Mouse (Mus musculus): ENCODE measurements around the gene Gm12789. TPM values are rescaled to one million over a fixed set of nuclear protein-coding genes. Genes with fewer than 3 reads are reported as not detected.
"Not testable (repeated sequence)": the region's sequence is repeated elsewhere in the genome, so short reads cannot be mapped to it uniquely, and the experiment has no call there.

The Gm12789 gene
- not detected in 2 replicates for polyA plus RNA-seq (2015; fragmentation: Nextera tagmentation; extraction: Ambion mirVana)

DNA sequence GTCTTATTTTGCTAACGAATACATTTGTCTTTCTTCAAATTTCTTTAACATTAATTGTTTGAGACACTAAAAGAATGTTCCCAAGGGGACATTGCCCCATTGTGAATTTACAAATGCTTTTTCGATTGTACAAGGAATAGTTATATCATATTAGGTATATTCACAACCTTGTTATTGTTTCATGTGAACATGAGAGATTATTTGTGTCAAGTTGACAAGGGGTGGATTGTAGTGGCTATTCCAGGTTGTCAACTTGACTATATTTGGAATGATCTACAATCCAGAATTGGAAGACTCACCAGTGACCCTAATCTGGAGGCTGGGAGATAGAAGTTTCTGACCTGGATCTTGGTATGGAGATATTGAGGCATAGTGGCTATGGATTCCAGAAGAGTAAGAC lies at the start of gene Gm12789:
Gene Gm12789, plus strand, starts transcription at position 301 of the 400 bp plus-strand sequence.
- H3K36me3 ChIP-seq; H3K27me3 ChIP-seq; H3K9ac ChIP-seq; H3K9me3 ChIP-seq; H3K4me1 ChIP-seq (replicated peaks); ATAC-seq (ENCODE audit: low read depth); H3K4me2 ChIP-seq; H3K27ac ChIP-seq (replicated peaks); H3K4me3 ChIP-seq: not testable (repeated sequence)
- 89% methylated on average over 2 of the region's 2 CpGs for WGBS

DNA sequence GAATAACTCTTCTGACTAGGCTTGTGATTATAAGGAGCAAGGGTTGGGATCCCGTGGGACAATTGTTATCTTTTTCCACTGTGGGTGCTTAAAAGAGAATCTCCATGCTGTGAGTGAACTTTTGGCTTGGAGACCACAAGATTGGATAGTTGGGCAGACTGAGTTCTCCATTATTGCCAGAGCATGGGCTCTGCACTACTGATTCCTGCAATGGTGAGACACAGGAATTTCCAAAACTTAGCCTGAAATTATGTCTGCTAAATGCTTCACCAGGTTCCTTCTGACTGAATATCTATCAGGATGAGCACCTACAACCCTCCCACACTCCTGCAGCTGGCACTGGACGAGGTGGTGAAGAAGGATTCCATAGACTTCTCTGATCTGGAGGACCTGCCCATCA lies 46.3 kb upstream of the Gm12789 start, which contains the start of gene Gm12794:
Gene Gm12794, plus strand, starts transcription at position 301 of the 400 bp plus-strand sequence.
- H3K4me2 ChIP-seq; H3K9me3 ChIP-seq; H3K36me3 ChIP-seq; H3K9ac ChIP-seq; H3K27me3 ChIP-seq; H3K4me1 ChIP-seq (replicated peaks); ATAC-seq (ENCODE audit: low read depth); H3K27ac ChIP-seq (replicated peaks); H3K4me3 ChIP-seq: not testable (repeated sequence)
- WGBS: 88% methylated on average over 2 of the region's 2 CpGs

DNA sequence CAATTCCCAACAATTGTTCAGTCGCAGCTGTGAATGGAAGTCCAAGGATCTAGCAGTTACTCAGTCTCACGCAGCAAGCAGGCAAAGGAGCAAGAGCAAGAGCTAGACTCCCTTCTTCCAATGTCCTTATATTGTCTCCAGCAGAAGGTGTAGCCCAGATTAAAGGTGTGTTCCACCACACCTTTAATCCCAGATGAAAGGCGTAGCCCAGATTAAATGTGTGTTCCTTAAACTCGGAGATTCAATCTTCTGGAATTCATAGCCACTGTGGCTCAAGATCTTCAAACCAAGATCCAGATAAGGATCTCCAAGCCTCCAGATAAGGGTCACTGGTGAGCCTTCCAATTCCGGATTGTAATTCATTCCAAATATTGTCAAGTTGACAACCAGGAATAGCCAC lies 5.5 kb upstream of the Gm12789 start, which contains the start of gene Gm12790:
Gene Gm12790, minus strand, starts transcription at position 101 of the 400 bp plus-strand sequence.
- 86% methylated on average over 1 of the region's 5 CpGs for WGBS
- H3K4me3 ChIP-seq; H3K4me1 ChIP-seq (replicated peaks); H3K4me2 ChIP-seq; ATAC-seq (ENCODE audit: low read depth); H3K36me3 ChIP-seq; H3K27me3 ChIP-seq; H3K27ac ChIP-seq (replicated peaks); H3K9me3 ChIP-seq; H3K9ac ChIP-seq: not testable (repeated sequence)

DNA sequence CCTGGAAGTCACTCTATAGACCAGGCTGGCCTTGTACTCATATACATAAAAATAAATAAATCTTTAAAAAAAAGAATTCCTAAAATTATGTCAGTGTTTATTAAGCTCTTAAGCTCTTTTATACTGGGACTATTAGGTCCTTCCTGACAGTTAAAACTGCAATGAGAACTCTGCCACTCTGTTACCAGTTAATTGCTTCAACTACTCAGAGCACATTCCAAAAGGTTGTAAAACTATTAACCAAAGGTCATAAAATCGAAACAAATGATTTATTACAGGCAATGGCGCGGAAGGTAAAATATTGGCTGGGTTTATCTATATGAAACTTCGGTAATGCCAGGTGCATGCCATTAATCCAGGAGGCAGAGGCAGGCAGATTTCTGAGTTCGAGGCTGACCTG lies 748 bp upstream of the Gm12789 start:
- H3K9me3 ChIP-seq: no peaks in the 10 kb centered on the region
- H3K4me3 ChIP-seq: no peak overlapping the region
- H3K4me1 ChIP-seq (replicated peaks): no peaks in the 10 kb centered on the region
- H3K9ac ChIP-seq: no peak overlapping the region
- no peak overlapping the region for H3K4me2 ChIP-seq
- WGBS: 59% methylated on average over 5 of the region's 5 CpGs
- no peak overlapping the region for H3K27ac ChIP-seq (replicated peaks)
- H3K36me3 ChIP-seq: no peaks in the 10 kb centered on the region
- no peaks in the 10 kb centered on the region for H3K27me3 ChIP-seq
- no peak for ATAC-seq (ENCODE audit: low read depth)

DNA sequence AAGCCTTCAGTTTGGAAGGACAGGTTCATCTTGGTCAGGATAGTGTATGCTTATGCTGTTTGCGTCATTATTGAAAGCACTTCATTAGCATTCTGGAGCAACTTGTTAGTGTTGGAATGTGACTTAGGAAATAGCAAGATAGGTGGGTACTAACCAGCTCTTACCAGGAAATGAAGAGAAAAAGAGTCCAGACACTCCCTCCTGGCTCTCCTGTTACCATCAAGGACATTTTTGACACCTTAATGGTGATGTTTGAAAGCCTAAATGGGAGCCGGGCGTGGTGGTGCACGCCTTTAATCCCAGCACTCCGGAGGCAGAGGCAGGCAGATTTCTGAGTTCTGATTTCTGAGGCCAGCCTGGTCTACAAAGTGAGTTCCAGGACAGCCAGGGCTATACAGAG lies 11.0 kb downstream of the Gm12789 start:
- Histone ChIP-seq H3K4me2 (no peak overlapping the region), H3K27me3 (no peaks in the 10 kb centered on the region), H3K36me3 (no peaks in the 10 kb centered on the region), H3K9me3 (no peaks in the 10 kb centered on the region), H3K4me1 (replicated peaks) (no peaks in the 10 kb centered on the region), H3K27ac (replicated peaks) (no peak overlapping the region), H3K9ac (no peak overlapping the region), H3K4me3 (no peak overlapping the region)
- 94% methylated on average over 5 of the region's 5 CpGs for WGBS
- ATAC-seq (ENCODE audit: low read depth): no peak

DNA sequence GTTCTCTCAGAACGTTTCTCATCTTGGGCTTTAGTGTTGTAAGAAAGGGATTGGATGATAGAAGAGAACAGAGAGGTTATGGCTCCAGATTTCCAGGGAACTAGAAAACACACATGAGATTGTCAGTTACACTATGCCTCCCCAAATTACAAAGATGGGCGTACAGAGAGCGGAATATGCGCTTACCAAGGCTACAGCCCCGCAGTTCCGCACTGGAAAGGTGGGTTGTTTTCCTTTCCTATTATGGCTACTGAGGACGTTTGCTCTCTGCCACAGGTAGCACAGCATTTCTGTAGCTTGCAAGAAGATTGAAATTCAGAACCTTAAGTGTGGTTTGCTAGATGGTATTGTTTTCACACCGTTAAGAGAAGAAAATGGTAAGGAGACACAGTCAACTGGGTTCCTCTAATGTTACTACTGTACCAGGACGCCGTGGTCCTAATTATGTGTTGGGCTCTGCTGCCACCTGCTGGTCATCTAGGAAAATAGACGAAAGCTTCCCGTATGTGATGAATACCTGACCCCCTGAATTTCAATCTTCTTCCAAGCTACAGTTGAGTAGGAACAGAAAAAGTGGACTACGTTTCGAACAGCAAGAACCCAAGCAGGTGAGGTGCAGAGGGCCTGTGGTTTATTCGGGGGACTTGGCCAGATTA lies 12.0 kb downstream of the Gm12789 start:
- peak; percentile 84 for ATAC-seq (ENCODE audit: low read depth)
- no peak overlapping the region for H3K4me3 ChIP-seq
- H3K9me3 ChIP-seq: no peaks in the 10 kb centered on the region
- H3K36me3 ChIP-seq: no peaks in the 10 kb centered on the region
- no peak overlapping the region for H3K4me2 ChIP-seq
- 41% methylated on average over 15 of the region's 15 CpGs for WGBS
- H3K4me1 ChIP-seq (replicated peaks): no peaks in the 10 kb centered on the region
- no peak overlapping the region for H3K27ac ChIP-seq (replicated peaks)
- no peak overlapping the region for H3K9ac ChIP-seq
- H3K27me3 ChIP-seq: no peaks in the 10 kb centered on the region

DNA sequence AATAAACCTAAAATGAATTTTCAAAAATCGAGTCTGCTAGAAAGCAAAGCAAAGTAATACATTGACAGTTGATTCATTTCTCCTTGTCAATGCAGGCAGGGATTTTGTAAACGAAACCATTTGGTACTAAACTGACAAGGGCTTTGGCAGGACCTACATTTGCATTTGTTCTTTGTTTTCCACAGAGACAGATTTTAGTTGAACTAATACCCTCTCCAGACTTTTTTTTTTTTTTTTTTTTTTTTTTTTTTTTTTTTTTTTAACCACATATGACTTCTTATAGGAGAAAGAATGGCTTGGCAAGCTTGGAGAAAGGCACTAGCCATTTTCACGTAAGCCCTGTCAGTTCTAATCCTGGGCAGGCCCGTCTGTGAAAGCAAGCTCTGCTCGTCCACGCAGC lies 40.2 kb downstream of the Gm12789 start:
- ATAC-seq (ENCODE audit: low read depth): no peak
- WGBS: 89% methylated on average over 6 of the region's 6 CpGs
- Histone ChIP-seq H3K9me3 (no peaks in the 10 kb centered on the region), H3K27me3 (no peaks in the 10 kb centered on the region), H3K27ac (replicated peaks) (no peak overlapping the region), H3K36me3 (no peaks in the 10 kb centered on the region), H3K4me3 (no peak overlapping the region), H3K9ac (no peak overlapping the region), H3K4me1 (replicated peaks) (no peaks in the 10 kb centered on the region), H3K4me2 (no peak overlapping the region)

Other genes starting within 250 kb of the Gm12789 start
- not detected in 2 replicates for gene B020004J07Rik, start 142.6 kb upstream of the Gm12789 start, polyA plus RNA-seq (2015; fragmentation: Nextera tagmentation; extraction: Ambion mirVana)
- not detected in 2 replicates for gene C130073F10Rik, start 92.8 kb upstream of the Gm12789 start, polyA plus RNA-seq (2015; fragmentation: Nextera tagmentation; extraction: Ambion mirVana)
- not detected in 2 replicates for gene Gm12800, start 77.5 kb upstream of the Gm12789 start, polyA plus RNA-seq (2015; fragmentation: Nextera tagmentation; extraction: Ambion mirVana)
- gene Gm12794, start 46.2 kb upstream of the Gm12789 start, polyA plus RNA-seq (2015; fragmentation: Nextera tagmentation; extraction: Ambion mirVana): not detected in 2 replicates
- not detected in 2 replicates for gene Gm12790, start 5.6 kb upstream of the Gm12789 start, polyA plus RNA-seq (2015; fragmentation: Nextera tagmentation; extraction: Ambion mirVana)
- gene Pde4b, start 100.9 kb downstream of the Gm12789 start, polyA plus RNA-seq (2015; fragmentation: Nextera tagmentation; extraction: Ambion mirVana): 21.8 and 25.9 TPM in 2 replicates

Data from neural tube, embryonic 13.5 days (tissue).